Comparison of ENCODE assay signal across 8 mouse cellular contexts in genomic region chr19:7068136-7068535, GRCm38 (mm10). TPM values are rescaled to one million over a fixed set of nuclear protein-coding genes. Genes with fewer than 3 reads are reported as not detected.
DNase-seq lines count a peak whose midpoint lies in the region; ATAC-seq and TF ChIP-seq lines count a peak whose summit lies in the region.

No protein-coding gene starts in this region.

- peaks cover 4 to 27% of the 10 kb centered on the region in 2 experiments; a peak in 3 of 4 replicates for H3K4me1 ChIP-seq in MEL (ENCODE audit: control insufficient read depth in 1 of 2, insufficient read depth in 2 of 2, low read length in 2 of 2)
- H3K4me1 ChIP-seq in forebrain, embryonic 13.5 days: peaks cover 78% of the 10 kb centered on the region
- peaks cover 30% of the 10 kb centered on the region for H3K4me1 ChIP-seq in hindbrain, postnatal 0 days (ENCODE audit: insufficient read depth, low read length)
- H3K4me1 ChIP-seq in small intestine, adult 2 months (ENCODE audit: control insufficient read depth, insufficient read depth, insufficient read length, low read length): peaks cover 10% of the 10 kb centered on the region

- peak; percentile 94 for TF ChIP-seq RAD21 in MEL (IDR thresholded peaks at IDR 0.05; ENCODE audit: low read depth, low read length)

- no peaks in the 10 kb centered on the region for H3K27me3 ChIP-seq in MEL (ENCODE audit: control insufficient read depth in 1 of 2, insufficient read depth in 2 of 2, low read length in 2 of 2)
- H3K27me3 ChIP-seq in forebrain, embryonic 13.5 days: peaks cover 8% of the 10 kb centered on the region
- H3K27me3 ChIP-seq in hindbrain, postnatal 0 days (ENCODE audit: insufficient read depth, low read length): no peaks in the 10 kb centered on the region
- H3K27me3 ChIP-seq in small intestine, adult 2 months (ENCODE audit: control insufficient read depth, insufficient read depth, low read length): no peaks in the 10 kb centered on the region

- H3K9me3 ChIP-seq in MEL (replicated peaks; ENCODE audit: insufficient read depth, low read length): no peaks in the 10 kb centered on the region
- no peaks in the 10 kb centered on the region for H3K9me3 ChIP-seq in forebrain, embryonic 13.5 days (replicated peaks)
- no peaks in the 10 kb centered on the region for H3K9me3 ChIP-seq in hindbrain, postnatal 0 days (ENCODE audit: low read length)

- peak overlapping the region; percentile 39 for H3K9ac ChIP-seq in MEL (ENCODE audit: control insufficient read depth, low read depth, low read length, poor library complexity, severe bottlenecking)
- peak overlapping the region; percentile 35 for H3K9ac ChIP-seq in forebrain, embryonic 13.5 days
- H3K9ac ChIP-seq in hindbrain, postnatal 0 days (replicated peaks; ENCODE audit: low read length): no peak overlapping the region

- WGBS in forebrain, embryonic 13.5 days: 2% methylated on average over 14 of the region's 14 CpGs
- WGBS in hindbrain, postnatal 0 days: 2% methylated on average over 14 of the region's 14 CpGs
- WGBS in small intestine, adult 2 months: 11% methylated on average over 14 of the region's 14 CpGs

- H3K4me2 ChIP-seq in forebrain, embryonic 13.5 days: peak overlapping the region; percentile 35
- peak overlapping the region; percentile 24 for H3K4me2 ChIP-seq in hindbrain, postnatal 0 days (ENCODE audit: low read depth, low read length)

- peak; percentile 80 for DNase-seq in MEL (ENCODE audit: low read depth, low spot score)
- peak; percentile 68 for DNase-seq in c-Kit-positive CD71-positive TER-119-positive erythroid progenitor cells, embryonic 14.5 days (ENCODE audit: low spot score)
- peak; percentile 87 for DNase-seq in hindbrain, postnatal 0 days (ENCODE audit: low spot score)
- peak; percentile 63 to 84 for DNase-seq in left cerebral cortex, postnatal 14 days (ENCODE audit: low spot score in 2 of 2)

- H3K36me3 ChIP-seq in MEL (ENCODE audit: control insufficient read depth in 1 of 2, insufficient read depth in 2 of 2, low read length in 2 of 2): peaks cover 0 to 5% of the 10 kb centered on the region in 2 experiments; a peak in 1 of 4 replicates
- H3K36me3 ChIP-seq in forebrain, embryonic 13.5 days (ENCODE audit: poor library complexity, severe bottlenecking): no peaks in the 10 kb centered on the region
- H3K36me3 ChIP-seq in hindbrain, postnatal 0 days (ENCODE audit: insufficient read depth, low read length): no peaks in the 10 kb centered on the region
- no peaks in the 10 kb centered on the region for H3K36me3 ChIP-seq in small intestine, adult 2 months (ENCODE audit: control insufficient read depth, insufficient read depth, low read length)

- no peak for TF ChIP-seq EP300 in MEL (IDR thresholded peaks at IDR 0.05; ENCODE audit: low read depth in 1 of 2, low read length in 2 of 2)

- H3K4me3 ChIP-seq in MEL (ENCODE audit: control insufficient read depth in 1 of 2, insufficient read depth in 1 of 2, low read depth in 2 of 2, low read length in 2 of 2): peak overlapping the region; percentile 23 to 29; a peak in 3 of 4 replicates
- no peak overlapping the region for H3K4me3 ChIP-seq in forebrain, embryonic 13.5 days
- no peak overlapping the region for H3K4me3 ChIP-seq in hindbrain, postnatal 0 days (ENCODE audit: low read length)
- H3K4me3 ChIP-seq in small intestine, adult 2 months (ENCODE audit: low read depth, low read length): no peak overlapping the region

- H3K27ac ChIP-seq in MEL (ENCODE audit: control insufficient read depth, low read depth, low read length): no peak overlapping the region
- peak overlapping the region; percentile 77 for H3K27ac ChIP-seq in forebrain, embryonic 13.5 days
- no peak overlapping the region for H3K27ac ChIP-seq in hindbrain, postnatal 0 days
- no peak overlapping the region for H3K27ac ChIP-seq in small intestine, adult 2 months (ENCODE audit: insufficient read depth, low read depth, low read length)

- intact Hi-C loops in left cerebral cortex, postnatal 14 days (cut with DNase I): loop anchor here (1.0 to 5.0 kb wide), 3 partner anchors 92 to 349 kb away; partner anchors contain the start of gene 2700081O15Rik

- peak; percentile 81 to 95 (median 94) for TF ChIP-seq CTCF in MEL (IDR thresholded peaks at IDR 0.05 in 2 of 3, conservative IDR thresholded peaks at IDR 0.05 in 1 of 3; ENCODE audit: control insufficient read depth in 1 of 3, insufficient read depth in 1 of 3, low read depth in 2 of 3, low read length in 3 of 3, poor library complexity in 1 of 3, severe bottlenecking in 1 of 3)
- peak; percentile 93 for TF ChIP-seq CTCF in hindbrain, postnatal 0 days (IDR thresholded peaks at IDR 0.05; ENCODE audit: low read depth)
- peak; percentile 83; the same call in 1 of the 2 replicates for TF ChIP-seq CTCF in small intestine, adult 2 months (IDR thresholded peaks at IDR 0.05; ENCODE audit: extremely low read depth, insufficient read length, insufficient replicate concordance, low read depth, low read length)

- TF ChIP-seq POLR2A in MEL (IDR thresholded peaks at IDR 0.05; ENCODE audit: control insufficient read depth in 1 of 2, insufficient read depth in 1 of 2, low read depth in 1 of 2, low read length in 2 of 2, poor library complexity in 1 of 2): no peak
- TF ChIP-seq POLR2A in small intestine, adult 2 months (IDR thresholded peaks at IDR 0.05; ENCODE audit: low read depth, low read length): no peak

- no peaks in the 10 kb centered on the region for H3K79me2 ChIP-seq in MEL (ENCODE audit: control insufficient read depth, insufficient read depth, low read length, poor library complexity)

- peak; percentile 48 for ATAC-seq in forebrain, embryonic 13.5 days
- peak; percentile 58 for ATAC-seq in hindbrain, postnatal 0 days
- peak; percentile 23; the same call in 1 of the 2 replicates for ATAC-seq in megakaryocyte-erythroid progenitor cell, adult 5-6 weeks (replicated peaks; ENCODE audit: low FRiP score, low TSS enrichment, poor library complexity, severe bottlenecking)
- ATAC-seq in inflammation-experienced regulatory T-cells, adult 6 months: no peak

RNA-seq across cellular contexts. Expression of gene Macrod1, which starts 11.5 kb away (rescaled TPM):
- 1.9 and 4.5 TPM in 2 replicates for total RNA-seq in MEL (2012; rRNA removed)
- polyA plus RNA-seq in MEL (2012; ENCODE audit: insufficient read depth in 1 of 2, insufficient read length in 2 of 2, low read depth in 1 of 2, low replicate concordance in 2 of 2, missing spikeins in 1 of 2): 10 to 100 TPM in 1 of 2 experiments, not detected in 1; 15.7 TPM
- 3.3 and 4.4 TPM in 2 replicates for polyA plus RNA-seq in forebrain, embryonic 13.5 days (2015; fragmentation: Nextera tagmentation; extraction: Ambion mirVana)
- 4.8 and 9.5 TPM in 2 replicates for total RNA-seq in hindbrain, postnatal 0 days (2014; rRNA removed)
- 6.5 and 6.7 TPM in 2 replicates for polyA plus RNA-seq in hindbrain, postnatal 0 days (2015; fragmentation: Nextera tagmentation; extraction: Ambion mirVana)
- total RNA-seq in left cerebral cortex, postnatal 14 days (2021): 10 to 100 TPM in 1 of 2 experiments, 1 to 10 TPM in 1; 8.4 to 11.3 TPM
- 19.1 and 25.9 TPM in 2 replicates for total RNA-seq in megakaryocyte-erythroid progenitor cell, adult 5-6 weeks (2014; fragmentation: Nextera tagmentation)
- total RNA-seq in megakaryocyte-erythroid progenitor cell, adult 5-6 weeks (2017): 6.1 and 10.3 TPM in 2 replicates
- polyA plus RNA-seq in small intestine, adult 2 months (2012; rRNA removed): 30.1 and 37.2 TPM in 2 replicates
- polyA plus RNA-seq in inflammation-experienced regulatory T-cells, adult 6 months (2017; shearing (Covaris generic)): 1 to 10 TPM in 2 of 3 experiments, under 1 TPM in 1; 0.99 to 3.1 (median 1.8) TPM

RNA-seq across cellular contexts. Expression of gene Stip1, which starts 28.4 kb away (rescaled TPM):
- total RNA-seq in MEL (2012; rRNA removed): 281 and 284 TPM in 2 replicates
- 100 to 1,000 TPM; 370 to 430 TPM for polyA plus RNA-seq in MEL (2012; ENCODE audit: insufficient read depth in 1 of 2, insufficient read length in 2 of 2, low read depth in 1 of 2, low replicate concordance in 2 of 2, missing spikeins in 1 of 2)
- polyA plus RNA-seq in forebrain, embryonic 13.5 days (2015; fragmentation: Nextera tagmentation; extraction: Ambion mirVana): 289 and 311 TPM in 2 replicates
- total RNA-seq in hindbrain, postnatal 0 days (2014; rRNA removed): 87.3 and 89.0 TPM in 2 replicates
- polyA plus RNA-seq in hindbrain, postnatal 0 days (2015; fragmentation: Nextera tagmentation; extraction: Ambion mirVana): 146 and 151 TPM in 2 replicates
- total RNA-seq in left cerebral cortex, postnatal 14 days (2021): 100 to 1,000 TPM; 155 to 165 TPM
- 183 and 212 TPM in 2 replicates for total RNA-seq in megakaryocyte-erythroid progenitor cell, adult 5-6 weeks (2014; fragmentation: Nextera tagmentation)
- total RNA-seq in megakaryocyte-erythroid progenitor cell, adult 5-6 weeks (2017): 309 and 310 TPM in 2 replicates
- 15.2 and 21.4 TPM in 2 replicates for polyA plus RNA-seq in small intestine, adult 2 months (2012; rRNA removed)
- 100 to 1,000 TPM; 104 to 160 (median 120) TPM for polyA plus RNA-seq in inflammation-experienced regulatory T-cells, adult 6 months (2017; shearing (Covaris generic))

RNA-seq across cellular contexts. Expression of gene Flrt1, which starts 37.4 kb away (rescaled TPM):
- total RNA-seq in MEL (2012; rRNA removed): 0.03 TPM in 1 of 2 replicates, not detected in the other
- polyA plus RNA-seq in MEL (2012; ENCODE audit: insufficient read depth in 1 of 2, insufficient read length in 2 of 2, low read depth in 1 of 2, low replicate concordance in 2 of 2, missing spikeins in 1 of 2): not detected
- 10.4 and 11.3 TPM in 2 replicates for polyA plus RNA-seq in forebrain, embryonic 13.5 days (2015; fragmentation: Nextera tagmentation; extraction: Ambion mirVana)
- 8.4 and 10.1 TPM in 2 replicates for total RNA-seq in hindbrain, postnatal 0 days (2014; rRNA removed)
- 7.8 and 8.1 TPM in 2 replicates for polyA plus RNA-seq in hindbrain, postnatal 0 days (2015; fragmentation: Nextera tagmentation; extraction: Ambion mirVana)
- 10 to 100 TPM; 33.0 to 35.2 TPM for total RNA-seq in left cerebral cortex, postnatal 14 days (2021)
- total RNA-seq in megakaryocyte-erythroid progenitor cell, adult 5-6 weeks (2014; fragmentation: Nextera tagmentation): not detected in 2 replicates
- not detected in 2 replicates for total RNA-seq in megakaryocyte-erythroid progenitor cell, adult 5-6 weeks (2017)
- polyA plus RNA-seq in small intestine, adult 2 months (2012; rRNA removed): 0.06 and 0.22 TPM in 2 replicates
- polyA plus RNA-seq in inflammation-experienced regulatory T-cells, adult 6 months (2017; shearing (Covaris generic)): under 1 TPM in 1 of 3 experiments, not detected in 2; 0.20 TPM

RNA-seq across cellular contexts. Expression of gene Fermt3, which starts 48.9 kb away (rescaled TPM):
- total RNA-seq in MEL (2012; rRNA removed): 295 and 329 TPM in 2 replicates
- polyA plus RNA-seq in MEL (2012; ENCODE audit: insufficient read depth in 1 of 2, insufficient read length in 2 of 2, low read depth in 1 of 2, low replicate concordance in 2 of 2, missing spikeins in 1 of 2): 100 to 1,000 TPM; 244 to 327 TPM
- polyA plus RNA-seq in forebrain, embryonic 13.5 days (2015; fragmentation: Nextera tagmentation; extraction: Ambion mirVana): 3.0 and 3.9 TPM in 2 replicates
- total RNA-seq in hindbrain, postnatal 0 days (2014; rRNA removed): 4.0 and 7.5 TPM in 2 replicates
- polyA plus RNA-seq in hindbrain, postnatal 0 days (2015; fragmentation: Nextera tagmentation; extraction: Ambion mirVana): 3.5 and 4.0 TPM in 2 replicates
- total RNA-seq in left cerebral cortex, postnatal 14 days (2021): 1 to 10 TPM; 4.5 to 4.6 TPM
- 151 and 153 TPM in 2 replicates for total RNA-seq in megakaryocyte-erythroid progenitor cell, adult 5-6 weeks (2014; fragmentation: Nextera tagmentation)
- 220 and 247 TPM in 2 replicates for total RNA-seq in megakaryocyte-erythroid progenitor cell, adult 5-6 weeks (2017)
- 10.2 and 18.6 TPM in 2 replicates for polyA plus RNA-seq in small intestine, adult 2 months (2012; rRNA removed)
- polyA plus RNA-seq in inflammation-experienced regulatory T-cells, adult 6 months (2017; shearing (Covaris generic)): 100 to 1,000 TPM; 253 to 288 (median 257) TPM

Comparison
In these comparisons a context has a peak if more than half of its experiments do, and no peak if none do; other contexts are left out.
1. H3K4me3 ChIP-seq: peak in MEL (2 of 2); none in forebrain, embryonic 13.5 days (single experiment), hindbrain, postnatal 0 days (single experiment) and small intestine, adult 2 months (single experiment).
2. Peak in every context shown above with its lines, with median percentiles within 50 percentile points of each other: DNase-seq and CTCF ChIP-seq.